Mouse (Mus musculus) cerebellum, postnatal 4 days (tissue): ENCODE measurements around the gene Dnah3.
A peak's percentile ranks its signal among the peaks of the same experiment; 100 is the strongest.

Source experiments
- DNase-seq, 2 experiments: peaks; one replicate each; pipeline ENCODE4 v3.0.0; 2022; ENCODE audit warnings: low spot score in 2 of 2, mixed read lengths in 1 of 2

Dnah3 gene

GRCm38 (mm10) chr7:120054016-120054415, 41.1 kb downstream of the Dnah3 start:
- DNase-seq: no peak

GRCm38 (mm10) chr7:120050447-120050846, 44.6 kb downstream of the Dnah3 start:
- no peak for DNase-seq

GRCm38 (mm10) chr7:120043990-120044389, 51.1 kb downstream of the Dnah3 start:
- DNase-seq: no peak

- DNase-seq: no peak
Measured at GRCm38 (mm10) chr7:120036422-120036821, 58.7 kb downstream of the Dnah3 start.

- no peak for DNase-seq
Measured at GRCm38 (mm10) chr7:120034996-120035395, 60.1 kb downstream of the Dnah3 start.

- DNase-seq: no peak
Measured at GRCm38 (mm10) chr7:120034566-120034965, 60.5 kb downstream of the Dnah3 start.

GRCm38 (mm10) chr7:120028669-120029068, 66.4 kb downstream of the Dnah3 start:
- DNase-seq: no peak

- DNase-seq: no peak
Measured at GRCm38 (mm10) chr7:119997066-119997465, 98.0 kb downstream of the Dnah3 start.

- no peak for DNase-seq
Measured at GRCm38 (mm10) chr7:119985279-119985912, 109.7 kb downstream of the Dnah3 start.

- DNase-seq: no peak
Measured at GRCm38 (mm10) chr7:119980170-119980569, 114.9 kb downstream of the Dnah3 start.

- DNase-seq: no peak
Measured at GRCm38 (mm10) chr7:119978576-119978975, 116.5 kb downstream of the Dnah3 start.

GRCm38 (mm10) chr7:119977574-119977973, 117.5 kb downstream of the Dnah3 start:
- no peak for DNase-seq

GRCm38 (mm10) chr7:119976256-119976655, 118.8 kb downstream of the Dnah3 start:
- peak in 1 of 2 experiments; percentile 29 for DNase-seq

GRCm38 (mm10) chr7:119974214-119974613, 120.9 kb downstream of the Dnah3 start:
- no peak for DNase-seq

- DNase-seq: no peak
Measured at GRCm38 (mm10) chr7:119969320-119969719, 125.8 kb downstream of the Dnah3 start.

- no peak for DNase-seq
Measured at GRCm38 (mm10) chr7:119965651-119966395, 129.3 kb downstream of the Dnah3 start.

- DNase-seq: no peak
Measured at GRCm38 (mm10) chr7:119965205-119965604, 129.9 kb downstream of the Dnah3 start.

- no peak for DNase-seq
Measured at GRCm38 (mm10) chr7:119961107-119961506, 134.0 kb downstream of the Dnah3 start.

GRCm38 (mm10) chr7:119960546-119960945, 134.5 kb downstream of the Dnah3 start:
- no peak for DNase-seq

- DNase-seq: no peak
Measured at GRCm38 (mm10) chr7:119960006-119960405, 135.1 kb downstream of the Dnah3 start.

- no peak for DNase-seq
Measured at GRCm38 (mm10) chr7:119959491-119959890, 135.6 kb downstream of the Dnah3 start.

- DNase-seq: no peak
Measured at GRCm38 (mm10) chr7:119959091-119959490, 136.0 kb downstream of the Dnah3 start.

- DNase-seq: no peak
Measured at GRCm38 (mm10) chr7:119957421-119957820, 137.7 kb downstream of the Dnah3 start.
